Mouse (Mus musculus) layer of hippocampus, adult 2 months (tissue): ENCODE measurements at regions not wholly inside any gene's neighbourhood (a gene's known extent, or its start where the extent isn't known, plus 50 kb on each side); places are given as distances from the start of the nearest gene placed in this dataset.
A peak's percentile ranks its signal among the peaks of the same experiment; 100 is the strongest.

Source experiments
- DNase-seq, 2 experiments: peaks; one replicate each; pipeline ENCODE4 v3.0.0; 2022; ENCODE audit warnings: low spot score in 2 of 2
- H3K27ac ChIP-seq: fragments of 200-600 bp; 2 replicates; pipeline ENCODE4 v1.8.1; 2022
- H3K4me3 ChIP-seq: fragments of 200-600 bp; 2 replicates; pipeline ENCODE4 v1.8.1; 2022; ENCODE audit warnings: mild to moderate bottlenecking
- CTCF ChIP-seq: fragments of 200-600 bp; conservative IDR thresholded peaks from 2 replicates; pipeline ENCODE4 v1.8.1; 2022; ENCODE audit warnings: antibody characterized with exemption, mild to moderate bottlenecking, moderate library complexity

DNA sequence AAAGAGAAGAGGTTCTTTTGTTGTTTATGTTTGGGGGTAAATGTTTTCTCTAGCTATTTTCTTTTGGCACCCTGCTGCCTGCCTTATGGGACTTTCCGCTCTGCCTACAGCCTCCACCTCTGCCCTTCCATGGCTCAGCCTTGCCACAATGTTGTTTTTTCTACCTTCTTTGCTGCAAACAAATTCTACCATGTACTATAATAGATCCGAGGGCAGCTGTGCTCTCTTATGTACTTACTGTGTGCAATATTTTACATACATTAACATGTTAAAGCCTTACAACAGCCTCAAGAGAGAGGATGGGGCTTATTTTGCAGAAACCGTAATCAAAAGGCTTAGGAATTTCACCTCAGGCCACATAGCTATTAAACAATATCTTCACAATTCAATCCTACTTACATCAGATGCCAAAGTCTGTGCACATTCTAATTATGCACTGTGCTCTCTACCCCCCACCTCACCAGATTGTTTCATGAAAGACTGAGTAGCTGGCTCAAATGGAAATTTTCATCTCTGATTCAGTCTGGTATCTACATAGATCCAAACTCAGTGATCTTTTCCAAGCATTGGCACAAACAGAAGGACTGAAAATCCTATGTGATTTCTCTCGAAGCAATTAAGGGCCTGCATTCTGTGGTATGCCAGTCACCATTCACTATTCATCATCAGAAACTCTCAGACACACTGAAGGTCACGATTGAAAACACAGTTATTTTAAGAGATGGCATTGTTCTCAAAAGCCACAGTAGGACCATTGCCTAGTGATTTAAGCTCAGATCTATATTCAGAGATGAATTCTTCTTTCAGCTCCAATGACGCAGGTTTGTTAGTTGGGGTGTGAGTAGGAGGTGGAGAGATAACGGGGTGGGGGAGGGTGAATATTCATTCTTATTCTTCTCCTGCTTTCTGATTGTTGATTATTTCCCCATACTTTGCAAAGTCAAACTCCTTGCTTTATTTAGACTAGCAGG is 675.2 kb downstream of the Kcna4 start:
- TF ChIP-seq CTCF: no peak
- Histone ChIP-seq H3K27ac (peak overlapping the region; percentile 73), H3K4me3 (no peak overlapping the region)
- DNase-seq: peak; percentile 23 to 65

GRCm38 (mm10) chr2:107968526-107968925 is 678.1 kb downstream of the Kcna4 start:
- no peak overlapping the region for H3K4me3 ChIP-seq
- peak; percentile 84 for TF ChIP-seq CTCF
- DNase-seq: peak; percentile 26 to 49
- H3K27ac ChIP-seq: no peak overlapping the region

GRCm38 (mm10) chr2:107969526-107969925 is 679.1 kb downstream of the Kcna4 start:
- Histone ChIP-seq H3K4me3 (no peak overlapping the region), H3K27ac (no peak overlapping the region)
- no peak for DNase-seq
- peak; percentile 57 for TF ChIP-seq CTCF

GRCm38 (mm10) chr2:107973528-107973927 is 683.1 kb downstream of the Kcna4 start:
- peak; percentile 59 for TF ChIP-seq CTCF
- no peak for DNase-seq

DNA sequence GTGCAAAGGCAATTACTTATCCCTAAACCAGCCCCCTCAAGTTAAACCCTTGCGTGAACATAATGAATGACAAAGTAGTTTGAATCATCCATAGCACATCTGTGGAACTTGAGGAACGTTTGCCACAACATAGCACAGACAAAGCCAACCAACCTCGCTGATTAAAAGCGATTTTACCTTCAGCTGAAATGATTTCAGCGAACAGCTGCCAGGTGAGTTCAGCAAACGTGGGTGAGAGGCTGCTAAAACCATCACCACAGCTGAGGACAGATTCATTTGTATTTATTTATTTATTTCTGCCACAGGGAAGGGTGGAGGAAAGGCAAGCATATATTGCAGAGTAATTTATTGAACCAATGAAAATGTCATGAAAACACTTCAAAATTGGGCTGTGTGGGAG is 704.4 kb downstream of the Kcna4 start:
- H3K27ac ChIP-seq: no peak overlapping the region
- H3K4me3 ChIP-seq: no peak overlapping the region
- no peak for DNase-seq
- no peak for TF ChIP-seq CTCF

More at GRCm38 (mm10) chr2:107973528-107973927, 683.1 kb downstream of the Kcna4 start:
- Histone ChIP-seq H3K27ac (no peak overlapping the region), H3K4me3 (no peak overlapping the region)

GRCm38 (mm10) chr2:108011534-108011933 is 721.1 kb downstream of the Kcna4 start:
- H3K27ac ChIP-seq: no peak overlapping the region
- no peak for TF ChIP-seq CTCF
- no peak overlapping the region for H3K4me3 ChIP-seq
- no peak for DNase-seq

- peak; percentile 30 to 34 for DNase-seq
- no peak overlapping the region for H3K4me3 ChIP-seq
- peak overlapping the region; percentile 65 for H3K27ac ChIP-seq
- no peak for TF ChIP-seq CTCF
Measured at GRCm38 (mm10) chr2:108023206-108023605, 732.8 kb downstream of the Kcna4 start.

DNA sequence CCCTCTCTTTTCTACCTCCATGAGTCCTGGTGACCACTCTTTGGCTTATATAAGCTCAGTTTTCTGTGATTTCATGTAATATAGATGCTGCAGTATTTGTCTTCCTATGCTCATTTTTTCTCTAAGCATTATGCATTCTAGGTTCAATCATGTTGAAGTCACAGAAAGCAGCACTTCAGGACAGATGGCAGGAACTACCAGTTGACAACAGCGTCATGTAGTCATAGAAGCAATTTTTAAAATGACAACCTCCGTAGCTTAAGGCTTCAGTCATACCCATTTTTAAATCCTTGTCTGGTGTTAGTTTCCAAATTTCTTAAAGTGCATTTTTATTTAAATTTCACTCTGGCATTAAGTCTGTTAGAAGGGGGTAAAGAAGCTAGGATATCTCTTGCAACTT is 740.2 kb downstream of the Kcna4 start:
- no peak for DNase-seq
- TF ChIP-seq CTCF: no peak
- no peak overlapping the region for H3K4me3 ChIP-seq
- H3K27ac ChIP-seq: no peak overlapping the region

GRCm38 (mm10) chr2:108032301-108033013 is 742.0 kb downstream of the Kcna4 start:
- DNase-seq: no peak
- no peak overlapping the region for H3K4me3 ChIP-seq
- TF ChIP-seq CTCF: no peak
- no peak overlapping the region for H3K27ac ChIP-seq

DNA sequence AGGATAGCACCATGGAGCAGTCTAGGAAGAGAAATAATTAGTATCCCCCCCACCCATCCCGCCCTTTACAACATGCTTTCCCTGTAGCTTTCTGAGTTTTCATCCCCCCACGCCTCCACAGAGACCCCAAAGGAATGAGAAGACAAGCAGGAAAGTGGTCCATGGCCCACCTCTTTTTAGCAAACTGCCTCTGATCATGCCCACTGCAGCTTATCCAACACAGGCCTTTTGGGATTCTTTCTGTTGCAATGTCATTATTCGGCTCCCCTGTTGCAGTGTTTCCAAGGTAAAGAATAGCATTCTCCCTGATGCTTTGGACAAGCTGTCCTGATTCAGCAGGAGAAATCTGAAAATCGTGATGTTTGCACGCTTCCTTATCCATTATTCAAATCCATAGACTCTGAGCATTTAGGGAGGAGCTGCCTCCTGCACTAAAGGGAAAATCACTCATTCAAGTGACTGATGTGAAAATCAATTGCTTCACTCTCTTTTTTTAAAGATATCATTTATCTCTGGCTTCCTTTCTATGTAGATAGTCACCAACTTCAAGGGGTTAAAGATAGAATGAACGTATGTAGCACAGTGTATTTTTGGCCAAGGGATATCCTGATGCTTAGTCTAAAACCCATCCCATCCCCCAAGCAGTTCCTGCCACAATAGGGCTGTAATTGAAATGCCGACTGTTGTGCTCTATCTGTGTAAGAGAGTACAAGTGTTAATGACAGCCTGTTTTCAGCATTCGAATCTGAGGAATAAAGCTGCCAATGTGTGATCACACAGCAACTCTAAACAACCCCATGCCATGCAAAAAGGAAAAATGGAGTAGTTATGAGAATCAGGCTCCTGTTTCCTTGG is 743.1 kb downstream of the Kcna4 start:
- H3K27ac ChIP-seq: peak overlapping the region; percentile 52; the same call in 1 of the 2 replicates
- H3K4me3 ChIP-seq: no peak overlapping the region
- DNase-seq: no peak
- TF ChIP-seq CTCF: no peak

DNA sequence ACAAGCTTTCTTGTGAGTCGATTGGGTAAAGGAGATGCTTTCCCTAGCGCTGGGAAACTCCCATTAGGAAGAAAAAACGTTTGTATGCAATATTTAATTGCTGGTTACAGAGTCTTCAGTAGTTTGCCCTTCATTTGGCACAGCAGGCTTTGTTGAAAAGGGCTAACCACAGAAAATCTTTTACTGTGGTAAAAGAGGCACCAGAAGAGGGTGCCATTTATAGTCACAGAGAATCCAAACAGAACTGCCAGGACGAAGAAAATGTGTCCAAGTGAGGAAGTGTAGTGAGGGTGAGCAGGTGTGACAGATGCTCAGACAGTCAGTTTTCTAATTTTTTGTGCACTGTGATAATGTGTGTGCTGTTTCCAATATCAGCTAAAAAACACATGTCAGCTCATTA is 744.4 kb downstream of the Kcna4 start:
- Histone ChIP-seq H3K27ac (no peak overlapping the region), H3K4me3 (no peak overlapping the region)
- no peak for DNase-seq
- peak; percentile 58 for TF ChIP-seq CTCF

GRCm38 (mm10) chr2:108042086-108042485 is 751.6 kb downstream of the Kcna4 start:
- no peak overlapping the region for H3K27ac ChIP-seq
- no peak for TF ChIP-seq CTCF
- H3K4me3 ChIP-seq: no peak overlapping the region
- no peak for DNase-seq

DNA sequence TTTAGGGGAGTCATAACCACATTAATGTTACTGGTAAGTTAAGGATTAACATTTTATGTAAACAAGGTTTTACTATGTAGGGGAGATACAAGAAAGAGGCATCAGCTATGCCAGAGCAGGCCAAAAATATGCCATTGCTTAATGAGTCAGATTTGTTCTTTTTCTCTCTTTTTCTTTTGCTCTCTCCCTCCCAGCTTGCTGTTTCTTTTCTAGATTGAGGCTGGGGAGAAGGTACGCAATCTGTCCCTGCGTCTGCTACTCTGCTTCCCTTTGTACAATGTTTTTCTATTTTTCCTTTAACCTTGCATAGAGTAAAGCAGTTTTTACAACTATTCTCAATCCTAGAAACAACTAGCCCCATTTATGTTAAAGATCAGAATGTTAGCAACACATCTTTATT is 754.4 kb downstream of the Kcna4 start:
- DNase-seq: peak; percentile 27 to 39
- H3K4me3 ChIP-seq: no peak overlapping the region
- H3K27ac ChIP-seq: peak overlapping the region; percentile 66
- no peak for TF ChIP-seq CTCF
